Mouse (Mus musculus): ENCODE results near the gene Ccdc144b.

GRCm38 (mm10) chr3:36004028-36004895, 49.1 kb downstream of the Ccdc144b start:
- TF ChIP-seq MAFK (IDR thresholded peaks at IDR 0.05; ENCODE audit: insufficient read depth, low read depth, low read length): no peak
- no peak for TF ChIP-seq HCFC1 (IDR thresholded peaks at IDR 0.05; ENCODE audit: borderline replicate concordance, insufficient read depth, low read length)
- no peak for TF ChIP-seq ZC3H11A (IDR thresholded peaks at IDR 0.05; ENCODE audit: borderline replicate concordance, low read depth, low read length)
- TF ChIP-seq ZNF384 (IDR thresholded peaks at IDR 0.05; ENCODE audit: low read depth, low read length): no peak
